Mouse (Mus musculus) left cerebral cortex, adult 2 months (tissue): Measurements from ENCODE around the gene Calcoco1. TPM values are rescaled to one million over a fixed set of nuclear protein-coding genes. Genes with fewer than 3 reads are reported as not detected.

Experiments used
- DNase-seq, 2 experiments: peaks; one replicate each; pipeline ENCODE4 v3.0.0; 2021 to 2022; ENCODE audit warnings: low spot score in 2 of 2, mixed read lengths in 1 of 2; ENCODE audit errors: extremely low spot score in 1 of 2
- H3K27ac ChIP-seq: fragments of 200-600 bp; 2 replicates; pipeline ENCODE4 v1.8.1; 2022
- H3K4me3 ChIP-seq: fragments of 200-600 bp; 2 replicates; pipeline ENCODE4 v1.8.1; 2022
- CTCF ChIP-seq: fragments of 200-600 bp; IDR thresholded peaks from 2 replicates; pipeline ENCODE4 v1.8.1; 2022; ENCODE audit warnings: antibody characterized with exemption, mild to moderate bottlenecking, moderate library complexity
- intact Hi-C: fragments of 180-260 bp; cut with DNase I; formaldehyde crosslinking; loops from one replicate; pipeline ENCODE4 v1.15.1; 2025
- total RNA-seq, 2 experiments: library from RNA; stranded (reverse); gene quantifications; 2 replicates each; pipeline ENCODE4 v1.2.3; 2021

The Calcoco1 gene
- total RNA-seq, 2 experiments from 2014 or later = 79.8 to 85.7 TPM

- Histone ChIP-seq H3K27ac (peak overlapping the region; percentile 97), H3K4me3 (peak overlapping the region; percentile 54)
- intact Hi-C loops = loop anchor here (5.0 to 10.0 kb wide), 3 partner anchors 415 to 588 kb away; no protein-coding TSS in a partner anchor
- peak in 1 of 2 experiments; percentile 38 for DNase-seq
- TF ChIP-seq CTCF = no peak
Measured at GRCm38 (mm10) chr15:102747286-102747640, 25.3 kb upstream of the Calcoco1 start.

DNA sequence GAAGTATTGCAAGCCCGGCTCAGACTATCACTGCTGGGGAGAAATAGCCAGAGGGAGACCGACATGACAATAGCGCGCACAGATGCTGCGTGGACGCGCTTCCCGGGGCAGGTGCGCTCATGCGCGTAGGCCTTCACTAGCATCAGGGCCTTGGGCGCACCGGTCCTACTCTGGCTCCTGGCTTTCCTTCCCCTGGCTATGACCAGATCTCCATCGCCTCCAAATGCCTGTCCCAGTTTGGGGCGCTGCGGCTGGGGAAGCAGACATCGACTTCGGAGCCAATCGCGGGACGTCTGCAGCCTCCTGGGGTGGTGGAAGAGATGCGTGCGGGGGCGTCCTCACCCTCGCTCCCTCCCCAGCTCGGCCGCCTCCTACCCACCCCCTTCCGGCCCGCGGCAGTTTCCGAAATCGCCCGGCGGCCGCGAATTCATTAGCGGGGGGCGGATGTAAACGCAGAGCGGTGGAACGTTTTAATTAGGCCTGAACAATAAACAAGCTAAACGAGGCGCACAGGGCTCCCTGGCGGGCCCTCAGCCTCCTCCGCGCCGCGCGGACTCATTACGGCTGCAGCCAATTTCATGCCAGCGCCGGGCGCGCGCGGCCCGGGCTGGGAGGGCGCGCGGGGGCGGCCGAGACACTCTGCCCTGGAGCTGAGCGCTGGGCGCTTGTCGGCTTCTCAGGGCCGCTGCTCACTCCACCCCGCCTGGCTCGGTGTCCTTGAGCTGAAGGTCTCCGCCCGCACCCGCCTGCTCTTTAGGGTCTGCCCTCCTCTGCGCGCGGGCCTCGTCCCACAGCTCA is 24.7 kb upstream of the Calcoco1 start:
- DNase-seq = peak; percentile 74 to 76
- Histone ChIP-seq H3K27ac (peak overlapping the region; percentile 97), H3K4me3 (peak overlapping the region; percentile 54)
- intact Hi-C loops = loop anchor here (5.0 to 10.0 kb wide), 3 partner anchors 416 to 588 kb away; no protein-coding TSS in a partner anchor
- TF ChIP-seq CTCF = no peak

DNA sequence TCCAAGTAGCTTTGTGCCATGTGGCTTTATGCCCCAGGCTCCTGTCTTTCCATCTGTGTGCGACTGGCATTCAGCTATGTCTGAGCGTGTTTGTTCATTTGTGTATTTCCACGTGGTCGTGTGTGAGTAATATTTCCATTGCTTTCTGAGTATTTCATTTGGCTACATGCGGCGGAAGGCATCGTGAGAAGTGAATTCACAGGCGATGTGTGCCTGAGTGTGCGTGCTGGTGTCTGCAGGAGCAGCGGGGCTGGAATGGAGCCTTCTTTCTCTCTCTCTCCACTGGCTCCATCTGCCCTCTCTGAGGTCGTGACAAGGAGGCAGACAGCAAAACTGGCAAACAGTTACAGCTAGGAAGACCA is 24.1 kb upstream of the Calcoco1 start:
- intact Hi-C loops = loop anchor here (5.0 to 10.0 kb wide), 3 partner anchors 416 to 589 kb away; no protein-coding TSS in a partner anchor
- Histone ChIP-seq H3K27ac (peak overlapping the region; percentile 97), H3K4me3 (peak overlapping the region; percentile 54)
- DNase-seq = no peak
- TF ChIP-seq CTCF = no peak

GRCm38 (mm10) chr15:102745387-102745786 is 23.4 kb upstream of the Calcoco1 start:
- DNase-seq = no peak
- H3K27ac ChIP-seq = no peak overlapping the region
- no peak overlapping the region for H3K4me3 ChIP-seq
- intact Hi-C loops = loop anchor here (5.0 to 10.0 kb wide), 3 partner anchors 417 to 589 kb away; no protein-coding TSS in a partner anchor
- no peak for TF ChIP-seq CTCF

DNA sequence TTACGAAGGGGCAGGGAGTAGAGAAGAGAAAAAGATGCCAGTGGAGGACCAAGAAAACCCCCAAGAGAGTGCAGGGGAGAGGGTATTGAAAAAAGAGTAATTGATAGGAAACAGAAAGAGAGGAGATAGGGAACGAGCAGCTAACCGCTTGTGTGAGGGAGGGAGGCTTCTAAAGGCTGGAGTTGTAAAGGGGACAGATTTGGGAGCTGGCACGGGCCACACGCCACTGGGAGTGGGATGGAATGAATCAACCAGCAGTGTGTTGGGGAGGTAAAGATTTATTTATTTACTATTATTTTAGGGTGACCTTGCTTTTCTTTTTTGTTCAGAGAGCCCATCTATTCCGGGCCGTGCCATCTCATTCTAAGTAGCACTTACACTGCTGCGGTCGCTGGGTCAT is 22.9 kb upstream of the Calcoco1 start:
- TF ChIP-seq CTCF = no peak
- intact Hi-C loops = loop anchor here (5.0 to 10.0 kb wide), 3 partner anchors 417 to 590 kb away; no protein-coding TSS in a partner anchor
- Histone ChIP-seq H3K4me3 (no peak overlapping the region), H3K27ac (no peak overlapping the region; the same call in 1 of the 2 replicates)
- DNase-seq = no peak

GRCm38 (mm10) chr15:102744416-102744815 is 22.4 kb upstream of the Calcoco1 start:
- intact Hi-C loops = loop anchor here (10.0 kb wide), 2 partner anchors 560 to 590 kb away; no protein-coding TSS in a partner anchor
- DNase-seq = no peak
- H3K4me3 ChIP-seq = no peak overlapping the region
- TF ChIP-seq CTCF = no peak
- peak overlapping the region; percentile 71 for H3K27ac ChIP-seq

GRCm38 (mm10) chr15:102743996-102744395 is 22.0 kb upstream of the Calcoco1 start:
- TF ChIP-seq CTCF = no peak
- peak overlapping the region; percentile 71 for H3K27ac ChIP-seq
- peak; percentile 38 to 65 for DNase-seq
- intact Hi-C loops = loop anchor here (10.0 kb wide), 2 partner anchors 561 to 591 kb away; no protein-coding TSS in a partner anchor
- H3K4me3 ChIP-seq = no peak overlapping the region

DNA sequence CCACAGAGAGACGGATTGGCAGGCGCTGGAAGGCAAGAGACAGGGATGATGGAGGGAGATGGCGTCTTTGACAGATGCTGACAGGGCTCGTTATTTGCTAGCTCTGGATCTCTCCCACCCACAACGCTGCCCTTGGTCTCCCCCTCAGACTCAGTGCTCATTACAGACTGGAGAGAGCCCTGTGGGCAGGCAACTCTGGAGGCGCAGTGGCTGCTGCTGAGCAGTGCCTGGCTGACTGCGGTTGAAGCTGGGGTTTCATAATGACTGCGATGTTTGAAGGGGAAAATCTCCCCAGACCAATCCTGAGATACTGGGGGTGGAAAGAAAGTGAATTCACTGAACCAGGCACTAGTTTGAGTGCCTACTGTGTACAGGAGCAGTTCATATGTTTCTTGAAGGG is 21.2 kb upstream of the Calcoco1 start:
- intact Hi-C loops = loop anchor here (10.0 kb wide), 2 partner anchors 562 to 592 kb away; no protein-coding TSS in a partner anchor
- no peak for DNase-seq
- Histone ChIP-seq H3K27ac (peak overlapping the region; percentile 71; the same call in 1 of the 2 replicates), H3K4me3 (no peak overlapping the region)
- no peak for TF ChIP-seq CTCF

GRCm38 (mm10) chr15:102742589-102742988 is 20.6 kb upstream of the Calcoco1 start:
- no peak; the same call in none of the 2 replicates for TF ChIP-seq CTCF
- intact Hi-C loops = loop anchor here (1.0 to 10.0 kb wide), 4 partner anchors 44 to 592 kb away; no protein-coding TSS in a partner anchor
- H3K27ac ChIP-seq = peak overlapping the region; percentile 71; the same call in 1 of the 2 replicates
- H3K4me3 ChIP-seq = no peak overlapping the region
- peak; percentile 90 to 93 for DNase-seq

- peak; percentile 71 to 72 for DNase-seq
- intact Hi-C loops = loop anchor here (10.0 kb wide), 2 partner anchors 565 to 595 kb away; no protein-coding TSS in a partner anchor
- Histone ChIP-seq H3K27ac (no peak overlapping the region), H3K4me3 (no peak overlapping the region)
- TF ChIP-seq CTCF = peak; percentile 90
Measured at GRCm38 (mm10) chr15:102739520-102740297, 17.7 kb upstream of the Calcoco1 start.

GRCm38 (mm10) chr15:102738434-102738833 is 16.5 kb upstream of the Calcoco1 start:
- intact Hi-C loops = no loop called here
- TF ChIP-seq CTCF = no peak
- Histone ChIP-seq H3K27ac (no peak overlapping the region), H3K4me3 (no peak overlapping the region)
- DNase-seq = no peak
